Mouse (Mus musculus) kidney, adult 2 months (tissue): ENCODE measurements at regions not wholly inside any gene's neighbourhood (a gene's known extent, or its start where the extent isn't known, plus 50 kb on each side); places are given as distances from the start of the nearest gene placed in this dataset.
A peak's percentile ranks its signal among the peaks of the same experiment; 100 is the strongest.
"Not testable (repeated sequence)": the region's sequence is repeated elsewhere in the genome, so short reads cannot be mapped to it uniquely, and the experiment has no call there.

Experiments
- DNase-seq: peaks from one replicate; pipeline ENCODE4 v3.0.0; 2021
- H3K27ac ChIP-seq: fragments of 200-500 bp; 2 replicates; pipeline ENCODE4 v1.5.1; 2012; ENCODE audit warnings: low read depth, low read length, control low read depth, inconsistent platforms; ENCODE audit not compliant: insufficient read depth
- H3K27me3 ChIP-seq: fragments of 200-500 bp; replicated peaks from 2 replicates; pipeline ENCODE4 v1.6.1; 2012; ENCODE audit warnings: mild to moderate bottlenecking, moderate library complexity, low read length, inconsistent platforms; ENCODE audit not compliant: control insufficient read depth, insufficient read depth
- H3K36me3 ChIP-seq: fragments of 200-500 bp; 2 replicates; pipeline ENCODE4 v1.6.1; 2012; ENCODE audit warnings: mild to moderate bottlenecking, moderate library complexity, low read length, inconsistent platforms; ENCODE audit not compliant: control insufficient read depth, insufficient read depth
- H3K4me1 ChIP-seq: fragments of 200-500 bp; 2 replicates; pipeline ENCODE4 v1.6.1; 2011; ENCODE audit warnings: low read length; ENCODE audit not compliant: control insufficient read depth, insufficient read depth
- H3K4me3 ChIP-seq: fragments of 200-500 bp; 2 replicates; pipeline ENCODE4 v1.5.1; 2011; ENCODE audit warnings: mild to moderate bottlenecking, low read depth, low read length, control low read depth; ENCODE audit not compliant: insufficient read depth
- CTCF ChIP-seq: fragments of 200-500 bp; conservative IDR thresholded peaks from 2 replicates; pipeline ENCODE4 v1.5.1; 2011; ENCODE audit warnings: low read depth, mild to moderate bottlenecking, control low read depth, low read length, moderate library complexity, mixed read lengths; ENCODE audit not compliant: insufficient read depth, insufficient read length
- POLR2A ChIP-seq: fragments of 200-500 bp; IDR thresholded peaks from one replicate; pipeline ENCODE4 v1.6.1; 2011; ENCODE audit warnings: low read depth, low read length, control low read depth
- WGBS: fragments of 180-500 bp; shearing (Covaris S2); methylation state at CpG from one replicate; pipeline ENCODE4 v1.1.7; 2018; 5-methylcytosine and 5-hydroxymethylcytosine counted together

GRCm38 (mm10) chr3:31708367-31708766 lies 193.9 kb upstream of the Kcnmb2 start:
- not testable (repeated sequence) for H3K4me1 ChIP-seq, H3K36me3 ChIP-seq, H3K27ac ChIP-seq, DNase-seq, H3K4me3 ChIP-seq, H3K27me3 ChIP-seq

GRCm38 (mm10) chr3:31741289-31741688 lies 161.0 kb upstream of the Kcnmb2 start:
- no peaks in the 10 kb centered on the region for H3K27me3 ChIP-seq
- no peaks in the 10 kb centered on the region for H3K36me3 ChIP-seq
- WGBS = 61% methylated on average over 1 of the region's 1 CpGs
- TF ChIP-seq CTCF (no peak), POLR2A (no peak)
- no peak overlapping the region for H3K4me3 ChIP-seq
- no peak for DNase-seq
- H3K4me1 ChIP-seq = no peaks in the 10 kb centered on the region
- H3K27ac ChIP-seq = no peak overlapping the region

DNA sequence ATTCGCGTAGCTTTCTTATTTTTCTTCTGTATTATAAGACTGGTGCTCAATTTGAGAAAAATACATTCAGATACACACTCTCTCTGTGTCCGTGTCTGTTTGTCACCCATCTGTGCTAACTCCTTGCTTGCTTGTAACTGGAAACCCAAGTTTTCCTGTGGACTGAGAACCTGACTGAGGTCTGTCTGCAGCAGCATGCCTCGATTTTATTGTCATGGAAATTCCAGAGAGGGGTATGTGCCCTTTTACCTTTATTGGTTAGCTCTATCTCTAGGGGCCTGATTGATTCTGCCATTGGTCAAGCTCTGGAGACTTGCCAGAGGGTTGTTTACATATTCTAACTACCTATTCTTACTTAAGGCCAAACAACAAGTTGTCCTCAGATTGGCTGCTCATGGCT lies 146.4 kb upstream of the Kcnmb2 start:
- Histone ChIP-seq H3K27me3 (no peaks in the 10 kb centered on the region), H3K4me1 (no peaks in the 10 kb centered on the region), H3K27ac (no peak overlapping the region), H3K36me3 (no peaks in the 10 kb centered on the region), H3K4me3 (no peak overlapping the region)
- 83% methylated on average over 4 of the region's 4 CpGs for WGBS
- TF ChIP-seq CTCF = no peak
- TF ChIP-seq POLR2A = no peak
- DNase-seq = no peak

- Histone ChIP-seq H3K4me3 (no peak overlapping the region), H3K27me3 (no peaks in the 10 kb centered on the region), H3K4me1 (no peaks in the 10 kb centered on the region), H3K27ac (no peak overlapping the region), H3K36me3 (no peaks in the 10 kb centered on the region)
- TF ChIP-seq POLR2A (no peak), CTCF (0 out of 2 replicates have a peak, but pooled peaks have one; percentile 4)
- WGBS = 96% methylated on average over 1 of the region's 1 CpGs
- DNase-seq = peak; percentile 10
Measured at GRCm38 (mm10) chr3:31769193-31769592, 133.1 kb upstream of the Kcnmb2 start.

DNA sequence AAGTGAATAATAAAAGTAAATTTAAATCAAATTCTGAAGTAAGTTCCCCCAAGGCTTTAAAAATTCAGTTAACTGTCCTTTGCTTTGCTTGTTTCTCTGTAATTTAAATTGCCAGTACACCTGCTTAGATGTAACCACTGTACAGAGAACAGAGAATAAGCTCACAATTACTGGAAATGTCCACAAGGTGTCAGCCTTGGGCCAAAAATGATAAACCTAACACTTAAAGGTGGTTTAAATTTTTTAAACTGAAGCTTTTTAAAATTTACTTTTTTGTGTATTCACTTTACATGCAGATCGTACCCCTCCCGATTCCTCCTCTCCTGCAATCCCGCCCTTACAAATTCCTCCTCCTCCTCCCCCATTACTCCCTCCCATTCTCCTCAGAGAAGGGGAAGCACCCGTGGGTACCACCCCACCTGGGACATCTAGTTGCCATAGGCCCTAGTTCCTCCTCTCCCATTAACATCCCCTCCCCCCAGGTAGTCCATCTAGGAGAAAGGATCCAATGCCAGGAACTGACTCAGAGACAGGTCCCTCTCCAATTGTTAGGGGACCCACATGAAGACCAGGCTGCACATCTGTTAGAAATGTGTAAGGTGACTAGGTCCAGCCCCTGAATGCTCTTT lies 111.9 kb upstream of the Kcnmb2 start:
- TF ChIP-seq POLR2A (no peak), CTCF (no peak)
- Histone ChIP-seq H3K27me3 (no peaks in the 10 kb centered on the region; the same call in 1 of the 2 replicates), H3K36me3 (no peaks in the 10 kb centered on the region), H3K27ac (no peak overlapping the region), H3K4me1 (no peaks in the 10 kb centered on the region), H3K4me3 (no peak overlapping the region)
- 18% methylated on average over 4 of the region's 4 CpGs for WGBS
- DNase-seq = peak; percentile 43

- no peak for TF ChIP-seq POLR2A
- Histone ChIP-seq H3K27ac (no peak overlapping the region), H3K36me3 (no peaks in the 10 kb centered on the region), H3K4me3 (no peak overlapping the region), H3K4me1 (no peaks in the 10 kb centered on the region), H3K27me3 (no peaks in the 10 kb centered on the region; the same call in 1 of the 2 replicates)
- DNase-seq = no peak
- 66% methylated on average over 8 of the region's 8 CpGs for WGBS
Measured at GRCm38 (mm10) chr3:31793466-31794040, 108.8 kb upstream of the Kcnmb2 start.

DNA sequence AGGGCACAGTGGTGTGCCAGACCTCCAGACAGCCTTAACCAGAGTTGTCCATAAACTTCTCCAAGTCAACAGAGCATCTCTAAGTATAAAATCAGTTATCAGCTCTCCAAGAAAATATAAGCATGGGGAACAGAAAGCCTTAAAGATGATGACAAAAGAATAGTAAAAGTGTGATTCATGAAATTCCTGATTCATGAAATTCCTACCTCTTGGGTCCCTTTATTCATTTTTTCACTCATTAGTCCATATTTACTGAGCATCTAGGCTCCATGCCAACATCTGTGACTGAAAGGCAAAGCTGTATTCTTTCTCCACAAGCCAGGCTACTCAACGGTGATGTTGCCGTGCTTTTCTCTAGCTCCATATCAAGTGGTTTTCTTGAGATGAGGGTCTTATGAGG lies 105.7 kb upstream of the Kcnmb2 start:
- no peaks in the 10 kb centered on the region; the same call in 1 of the 2 replicates for H3K27me3 ChIP-seq
- H3K36me3 ChIP-seq = no peaks in the 10 kb centered on the region
- WGBS = 79% methylated on average over 2 of the region's 2 CpGs
- DNase-seq = no peak
- H3K4me3 ChIP-seq = no peak overlapping the region
- no peak overlapping the region for H3K27ac ChIP-seq
- H3K4me1 ChIP-seq = no peaks in the 10 kb centered on the region
- TF ChIP-seq POLR2A = no peak
- no peak for TF ChIP-seq CTCF

DNA sequence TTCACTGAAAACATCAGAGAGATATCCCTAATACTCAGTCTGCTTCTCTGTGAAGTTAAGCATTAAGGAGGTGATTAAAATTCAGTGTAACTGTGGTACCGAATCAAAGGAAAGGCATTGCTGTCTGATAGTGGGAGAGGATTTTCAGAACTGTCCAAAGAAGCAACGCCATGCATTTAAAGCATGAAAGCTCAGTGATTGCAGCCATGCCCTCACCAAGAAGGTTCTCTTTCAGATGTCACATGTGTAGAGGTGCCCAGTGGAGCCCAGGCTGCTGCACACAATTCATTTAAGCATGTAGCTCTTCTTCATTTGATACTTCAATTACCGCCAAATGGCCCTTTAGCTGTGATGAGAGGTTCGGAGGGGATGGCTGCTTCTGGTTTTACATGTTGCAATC lies 103.1 kb upstream of the Kcnmb2 start:
- no peak for DNase-seq
- Histone ChIP-seq H3K27me3 (no peaks in the 10 kb centered on the region), H3K27ac (no peak overlapping the region), H3K36me3 (no peaks in the 10 kb centered on the region), H3K4me3 (no peak overlapping the region), H3K4me1 (no peaks in the 10 kb centered on the region)
- TF ChIP-seq CTCF = no peak
- TF ChIP-seq POLR2A = no peak
- 74% methylated on average over 4 of the region's 4 CpGs for WGBS
